Mouse (Mus musculus): ENCODE measurements around the gene 1500011B03Rik.

Gene 1500011B03Rik

DNA sequence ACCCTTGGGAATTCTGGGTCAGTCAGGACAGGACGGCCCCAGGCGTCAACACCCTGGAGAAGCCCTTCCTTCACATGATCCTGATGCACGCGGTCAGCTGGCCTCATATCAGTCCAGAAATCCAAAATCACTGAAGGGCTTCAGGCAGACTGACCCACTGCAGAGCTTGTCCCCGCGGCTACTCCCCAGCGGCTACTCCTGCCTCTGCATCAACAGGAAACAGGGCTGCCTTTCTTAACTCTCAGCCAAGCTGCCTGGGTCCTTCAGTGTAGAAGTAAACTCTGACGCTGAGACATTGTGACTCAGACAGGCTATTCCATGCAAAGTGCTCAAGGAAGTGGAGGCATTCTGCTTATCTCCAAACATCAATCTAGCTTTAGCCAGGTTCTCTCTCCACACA, 61.3 kb downstream of the 1500011B03Rik start:
- Histone ChIP-seq H3K36me3 (ENCODE audit: control insufficient read depth, insufficient read depth, low read length, poor library complexity, severe bottlenecking) (peaks cover 27% of the 10 kb centered on the region), H3K27me3 (ENCODE audit: control insufficient read depth, insufficient read depth, low read length, poor library complexity, severe bottlenecking) (no peaks in the 10 kb centered on the region)
- DNase-seq (ENCODE audit: low read depth, low spot score), result no peak

DNA sequence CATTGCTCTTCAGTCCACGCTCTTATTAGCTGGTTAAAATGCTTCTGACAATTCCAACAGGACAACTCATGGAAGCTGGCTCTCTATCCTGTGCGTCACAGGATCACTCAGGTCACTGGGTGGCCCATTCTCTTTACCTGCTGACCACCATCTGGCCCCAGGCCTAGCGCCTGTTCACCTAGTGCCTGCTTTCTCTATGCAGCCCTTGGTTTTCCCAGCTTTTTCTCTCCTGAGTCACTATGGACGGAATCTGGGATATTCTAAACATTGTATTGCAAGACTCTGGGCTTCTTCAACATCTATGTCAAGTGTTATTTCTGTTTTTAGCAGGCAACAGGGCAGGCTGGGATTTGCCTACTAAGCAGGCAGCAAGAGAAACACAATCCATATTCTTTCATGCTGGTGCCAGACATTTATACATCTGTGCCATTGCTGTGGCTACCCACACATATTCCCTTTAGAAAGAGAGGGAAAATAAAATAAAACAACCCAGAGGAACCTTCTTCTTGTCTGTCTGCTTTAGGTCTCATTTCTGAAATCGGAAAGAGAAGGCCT, 63.7 kb downstream of the 1500011B03Rik start:
- DNase-seq (ENCODE audit: low read depth, low spot score), result no peak
- Histone ChIP-seq H3K36me3 (ENCODE audit: control insufficient read depth, insufficient read depth, low read length, poor library complexity, severe bottlenecking) (peaks cover 30% of the 10 kb centered on the region), H3K27me3 (ENCODE audit: control insufficient read depth, insufficient read depth, low read length, poor library complexity, severe bottlenecking) (no peaks in the 10 kb centered on the region)

Measured in splenic B cell, adult 2 months (primary cell).